Mouse (Mus musculus) c-Kit-negative CD71-positive TER-119-positive erythroid progenitor cells, embryonic 14.5 days (primary cell): ENCODE measurements around the gene Cgrrf1.

Experiments used
- DNase-seq: peaks from one replicate; pipeline ENCODE4 v3.0.0-alpha.2; 2013; ENCODE audit warnings: low read depth, low spot score

The Cgrrf1 gene

DNA sequence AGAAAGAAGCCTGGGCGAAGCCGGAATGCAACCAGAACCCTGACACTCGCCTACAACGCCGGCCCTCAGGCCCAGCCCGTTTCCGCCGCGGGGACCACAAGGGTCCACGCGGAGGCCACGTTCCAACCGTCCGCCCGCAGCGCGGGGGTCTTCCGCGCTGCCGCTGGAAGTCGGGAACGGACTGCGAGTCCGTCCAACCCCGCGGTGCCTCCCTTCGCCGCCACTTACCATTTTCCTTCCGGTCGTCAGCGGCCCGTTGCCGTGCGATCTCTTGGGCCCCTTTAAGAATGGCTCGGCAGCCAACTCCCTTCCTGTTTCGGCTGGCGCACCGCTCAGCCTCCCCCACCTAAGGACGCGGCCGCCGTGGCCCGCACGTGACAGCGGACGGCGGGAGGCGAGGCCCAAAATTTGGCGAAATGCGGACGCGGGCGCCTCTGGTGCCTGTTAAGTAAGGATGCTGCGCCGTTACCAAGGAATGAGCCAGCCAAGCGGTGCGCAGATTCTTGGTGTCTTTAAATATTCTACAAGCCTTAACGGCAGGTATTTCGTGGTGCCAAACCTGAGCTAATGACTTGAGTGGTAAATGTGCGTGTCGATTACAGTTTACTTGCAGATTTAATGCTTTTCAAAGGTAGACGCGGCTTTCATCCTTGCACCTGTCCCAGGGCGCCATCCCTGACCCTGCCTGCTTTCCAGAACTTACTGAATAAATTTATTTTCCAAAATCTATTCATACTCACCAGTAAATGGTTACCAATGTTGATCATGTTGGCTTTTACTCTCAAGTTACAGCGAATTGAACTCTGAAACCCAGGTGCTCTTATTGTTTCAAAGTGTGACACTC is 9.8 kb upstream of the Cgrrf1 start, which contains the start of gene Gmfb:
TSS of gene Gmfb (minus strand) at position 370 of the 844 bp plus-strand sequence.
- peak; percentile 82 for DNase-seq

DNA sequence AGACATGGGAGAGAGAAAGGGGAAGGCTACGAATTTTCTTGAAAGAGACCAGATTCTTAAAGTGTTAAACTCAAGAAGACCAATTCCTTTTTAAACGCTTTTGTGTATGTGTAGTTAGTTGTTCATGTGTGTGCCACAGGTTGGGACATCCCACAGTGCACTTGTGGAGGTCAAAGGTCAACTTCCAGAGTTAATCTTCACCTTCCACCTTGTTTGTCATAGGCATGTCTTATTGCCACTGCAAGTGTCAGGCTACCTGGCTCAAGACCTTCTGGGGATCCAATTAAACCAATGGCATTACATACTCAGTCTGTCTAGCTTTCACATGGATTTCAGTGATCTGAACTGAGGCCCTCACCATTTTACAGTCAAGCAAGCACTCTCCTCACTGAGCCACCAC is 7.9 kb upstream of the Cgrrf1 start:
- DNase-seq = no peak

DNA sequence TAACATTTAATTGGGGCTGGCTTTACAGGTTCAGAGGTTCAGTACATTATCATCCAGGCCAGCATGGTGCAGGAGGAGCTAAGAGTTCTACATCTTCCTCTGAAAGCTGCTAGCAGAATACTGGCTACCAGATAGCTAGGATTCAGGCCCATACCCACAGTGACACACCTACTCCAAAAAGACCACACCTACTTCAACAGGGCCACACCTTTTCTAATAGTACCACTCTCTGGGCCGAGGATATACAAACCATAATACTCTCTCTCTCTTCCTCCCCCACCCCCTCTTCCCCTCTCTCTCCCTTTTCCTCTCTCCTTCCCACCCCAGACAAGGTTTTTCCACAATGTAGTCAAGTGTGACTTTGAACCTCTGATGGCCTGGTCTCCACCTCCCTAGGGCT is 4.5 kb upstream of the Cgrrf1 start:
- peak; percentile 27 for DNase-seq

DNA sequence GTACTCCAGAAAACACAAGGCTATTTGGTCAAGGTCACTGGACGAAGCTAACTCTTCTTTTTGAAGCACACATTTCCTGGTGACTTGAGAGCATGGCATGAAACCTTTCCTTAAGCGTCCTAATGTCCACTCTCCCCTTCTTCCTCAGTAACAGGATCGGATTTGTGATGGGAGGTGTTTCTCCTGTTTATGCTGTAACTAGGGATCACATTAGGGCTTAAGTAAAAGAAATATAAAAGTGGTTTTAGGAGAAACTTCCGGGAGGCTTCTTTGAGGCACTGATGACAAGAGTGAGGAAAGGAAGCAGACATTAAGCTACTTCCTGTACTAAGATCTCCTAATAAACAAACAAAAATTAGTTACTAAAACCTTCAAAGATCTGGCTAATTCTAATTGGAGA is 630 bp upstream of the Cgrrf1 start:
- peak; percentile 32 for DNase-seq

GRCm38 (mm10) chr14:46832354-46833272 is 688 bp downstream of the Cgrrf1 start:
- peak; percentile 26 for DNase-seq

- DNase-seq = no peak
These were observed 7.4 kb downstream of the Cgrrf1 start for GRCm38 (mm10) chr14:46839326-46839725.

DNA sequence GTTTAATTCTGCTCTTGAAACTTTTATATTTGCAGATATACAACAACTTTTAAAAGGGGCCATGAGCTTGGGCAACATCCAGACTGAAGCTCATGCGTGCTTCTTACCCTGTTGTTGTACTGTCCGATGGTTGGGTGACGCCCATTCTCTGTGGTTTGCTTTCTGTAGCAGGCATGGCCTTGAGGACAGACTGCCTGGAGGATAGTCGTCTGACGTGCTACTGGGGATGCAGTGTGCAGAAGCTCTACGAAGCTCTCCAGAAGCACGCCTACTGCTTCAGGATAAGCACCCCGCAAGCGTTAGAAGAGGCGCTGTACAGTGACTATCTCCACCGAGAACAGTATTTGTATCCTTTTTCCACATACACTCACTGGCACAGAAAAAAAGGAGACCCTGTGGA is 13.8 kb downstream of the Cgrrf1 start:
- DNase-seq = no peak

DNA sequence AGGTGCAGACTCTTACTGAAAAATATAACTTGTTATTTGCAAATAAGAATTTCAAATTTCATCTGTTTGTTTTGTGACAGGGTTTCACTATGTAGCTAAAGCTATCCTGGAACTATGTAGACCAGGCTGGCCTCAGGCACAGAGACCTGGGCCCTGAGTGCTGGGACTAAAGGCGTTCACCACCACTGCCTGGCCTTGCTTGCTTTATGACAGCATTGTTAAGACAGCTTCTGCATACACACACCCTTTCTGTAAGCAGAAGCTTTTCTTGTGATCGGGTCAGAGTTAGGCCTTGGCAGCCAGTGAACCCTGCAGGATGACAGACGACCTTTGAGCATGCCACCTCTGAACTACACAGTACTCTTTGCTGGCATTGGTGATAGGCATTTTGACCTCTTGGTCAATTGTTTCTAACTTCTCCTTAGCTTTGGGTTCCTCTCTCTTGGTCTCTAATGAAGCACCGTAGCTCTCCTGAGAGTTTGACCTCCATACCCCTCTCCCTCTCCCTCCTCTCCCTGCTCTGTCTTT is 16.2 kb downstream of the Cgrrf1 start:
- DNase-seq = no peak

DNA sequence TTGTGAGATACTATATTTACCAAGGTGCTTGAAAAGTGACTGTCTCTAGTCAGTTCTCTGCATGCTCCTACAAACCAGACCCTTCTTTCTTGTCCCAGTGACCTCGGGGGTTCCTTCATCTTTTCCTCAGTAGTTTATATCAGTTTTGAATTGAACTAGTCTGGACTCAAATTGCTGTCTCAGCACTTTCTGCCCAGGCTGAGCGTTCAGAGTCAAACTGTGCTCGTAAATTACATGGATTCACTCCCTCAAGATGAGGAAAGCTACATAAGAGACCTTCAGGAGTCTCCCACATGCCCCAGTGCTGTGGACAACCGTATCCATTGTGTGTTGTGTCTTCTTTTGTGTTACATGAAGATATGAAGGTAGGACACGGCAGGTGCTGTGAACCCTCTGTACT is 16.8 kb downstream of the Cgrrf1 start:
- DNase-seq = no peak

DNA sequence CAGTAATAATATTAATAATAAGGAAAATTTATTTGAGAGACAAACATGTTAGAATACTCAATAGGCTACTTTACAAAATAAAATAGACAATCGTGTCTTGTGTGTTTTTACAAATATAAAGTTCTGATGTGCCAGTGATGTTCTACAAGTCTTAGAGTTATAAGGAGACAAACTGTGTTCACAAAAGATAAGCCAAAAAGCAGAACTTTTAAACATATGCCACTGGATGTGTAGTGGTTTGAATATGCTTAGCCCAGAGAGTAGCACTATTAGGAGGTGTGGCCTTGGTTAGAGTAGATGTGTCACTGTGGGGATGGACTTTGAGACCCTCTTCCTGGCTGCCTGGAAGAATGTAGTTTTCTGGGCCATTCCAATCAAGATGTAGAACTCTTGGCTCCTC is 17.8 kb downstream of the Cgrrf1 start:
- DNase-seq = no peak

- no peak for DNase-seq
These were observed 21.8 kb downstream of the Cgrrf1 start for GRCm38 (mm10) chr14:46853677-46854076.

DNA sequence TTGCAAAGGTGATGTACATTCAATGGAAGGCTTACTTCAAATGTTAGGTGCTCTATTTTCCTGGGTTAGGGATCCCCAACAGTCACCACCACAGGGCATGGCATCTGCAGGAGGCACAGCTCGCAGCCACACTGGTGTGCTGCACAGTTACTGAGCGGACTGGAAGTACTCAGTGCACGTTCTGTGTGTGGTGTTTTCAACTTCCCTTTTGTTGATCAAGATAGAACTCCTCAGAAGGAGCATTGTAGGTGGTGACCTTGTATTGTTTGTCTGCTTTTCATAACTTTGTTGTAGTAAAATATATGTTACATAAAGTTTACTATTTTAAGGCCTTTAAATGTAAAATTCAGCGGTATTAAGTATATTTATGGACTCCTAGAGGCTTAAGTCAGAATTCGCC is 31.0 kb downstream of the Cgrrf1 start:
- no peak for DNase-seq

- DNase-seq = no peak
These were observed 49.0 kb downstream of the Cgrrf1 start for GRCm38 (mm10) chr14:46880935-46881334.

GRCm38 (mm10) chr14:46881581-46882430 is 49.9 kb downstream of the Cgrrf1 start:
- DNase-seq = no peak

DNA sequence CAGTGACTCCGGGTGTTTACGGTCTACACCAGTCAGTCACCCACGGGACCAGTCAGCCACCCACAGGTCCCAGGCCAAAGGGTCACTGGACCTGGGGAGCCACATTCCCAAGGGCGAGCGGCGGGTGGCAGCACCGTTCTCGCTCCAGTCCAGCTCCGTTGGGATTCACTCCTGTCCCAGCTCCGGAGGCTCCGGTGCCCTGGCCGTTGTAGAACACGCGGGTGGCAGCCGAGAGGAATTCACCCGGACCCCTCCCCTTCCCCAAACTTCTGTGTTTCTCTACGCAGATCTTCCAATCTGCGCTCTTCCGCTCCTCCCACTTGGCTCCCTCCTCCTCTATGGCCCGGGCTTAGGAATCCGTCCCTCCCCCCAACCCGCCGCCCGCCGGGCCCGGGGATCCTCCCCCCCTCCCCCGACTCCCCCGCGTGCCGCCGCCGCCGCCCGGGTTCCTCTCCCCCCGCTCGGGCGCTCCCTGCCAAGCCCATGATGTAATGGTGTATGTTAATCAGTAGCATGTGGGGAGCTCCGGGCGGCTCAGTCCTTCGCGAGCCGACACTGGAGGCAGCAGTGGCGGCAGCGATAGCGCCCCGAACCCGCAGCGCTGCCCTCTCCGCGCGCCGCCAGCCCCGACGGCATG is 50.6 kb downstream of the Cgrrf1 start, which contains the start of gene Samd4:
TSS of gene Samd4 (plus strand) at position 424 of the 637 bp plus-strand sequence.
- no peak for DNase-seq

GRCm38 (mm10) chr14:46883068-46883870 is 51.3 kb downstream of the Cgrrf1 start:
- no peak for DNase-seq

- DNase-seq = no peak
These were observed 52.0 kb downstream of the Cgrrf1 start for GRCm38 (mm10) chr14:46883871-46884441.

DNA sequence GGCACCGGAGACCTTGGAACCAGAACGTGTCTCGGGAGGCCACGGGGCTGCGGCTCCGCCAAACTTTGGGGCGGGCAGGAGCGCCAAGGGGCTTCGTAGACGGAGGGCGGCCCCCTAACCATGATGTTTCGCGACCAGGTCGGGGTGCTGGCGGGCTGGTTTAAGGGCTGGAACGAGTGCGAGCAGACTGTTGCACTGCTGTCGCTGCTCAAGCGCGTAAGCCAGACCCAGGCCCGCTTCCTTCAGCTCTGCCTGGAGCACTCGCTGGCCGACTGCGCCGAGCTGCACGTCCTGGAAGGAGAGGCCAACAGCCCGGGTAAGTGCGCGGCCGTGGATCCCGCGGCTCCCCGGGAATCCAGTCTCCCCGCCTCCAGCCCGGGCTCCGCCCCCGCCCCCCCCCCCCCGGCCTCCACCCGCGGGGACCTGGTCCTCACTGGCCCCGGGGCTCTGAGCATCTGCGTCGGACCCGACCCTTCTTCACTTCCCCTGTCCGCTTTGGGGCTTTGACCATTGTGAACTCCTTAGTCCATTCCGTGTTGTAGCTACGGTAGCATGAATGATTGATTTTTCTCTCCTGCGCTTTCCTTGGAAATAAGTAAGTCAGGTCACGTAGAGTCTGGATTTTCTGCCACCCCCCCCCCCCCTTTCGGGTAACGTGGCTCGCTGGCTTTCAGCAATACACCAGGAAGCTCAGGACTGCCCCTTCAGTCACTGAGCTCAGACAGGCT is 52.9 kb downstream of the Cgrrf1 start:
- no peak for DNase-seq

- no peak for DNase-seq
These were observed 53.5 kb downstream of the Cgrrf1 start for GRCm38 (mm10) chr14:46885429-46885755.
